Mouse (Mus musculus) stomach, postnatal 0 days (tissue): Measurements from ENCODE around the gene Lrp11.
"Not testable (repeated sequence)": the region's sequence is repeated elsewhere in the genome, so short reads cannot be mapped to it uniquely, and the experiment has no call there.

ENCODE experiments used
- CTCF ChIP-seq: IDR thresholded peaks from 2 replicates; pipeline ENCODE4 v1.5.1; 2016; ENCODE audit warnings: antibody characterized with exemption, low read depth, mild to moderate bottlenecking, moderate library complexity
- EP300 ChIP-seq: optimal IDR thresholded peaks from 2 replicates; pipeline ENCODE3; 2016; ENCODE audit warnings: antibody characterized with exemption

DNA sequence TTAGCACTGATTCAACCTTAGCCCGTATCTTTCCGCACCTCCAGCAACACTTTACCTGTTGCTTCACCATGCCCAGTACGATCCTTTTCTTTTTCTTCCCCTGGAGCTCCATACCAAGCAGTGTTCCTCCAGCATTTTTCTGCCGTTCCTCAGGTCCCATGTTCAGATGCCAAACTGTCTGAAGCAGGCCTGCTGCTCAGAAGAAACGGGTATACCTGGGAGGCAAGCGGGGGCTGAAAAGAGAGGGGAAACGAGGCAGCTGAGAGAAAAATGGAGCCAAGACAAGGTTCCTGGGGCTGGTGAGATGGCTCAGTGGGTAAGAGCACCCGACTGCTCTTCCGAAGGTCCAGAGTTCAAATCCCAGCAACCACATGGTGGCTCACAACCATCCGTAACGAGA is 27.5 kb downstream of the Lrp11 start:
- TF ChIP-seq CTCF, EP300: not testable (repeated sequence)
